Mouse (Mus musculus): ENCODE data around the gene Cd59a. TPM values are rescaled to one million over a fixed set of nuclear protein-coding genes. Genes with fewer than 3 reads are reported as not detected.

Cd59a gene
- polyA plus RNA-seq, 2 experiments from 2014 or later = 0.20 TPM; not detected in 1

- ATAC-seq = no peak
Measured at GRCm38 (mm10) chr2:104144004-104144403, 48.4 kb downstream of the Cd59a start.

GRCm38 (mm10) chr2:104145983-104146382, 50.4 kb downstream of the Cd59a start:
- ATAC-seq = peak; percentile 46

DNA sequence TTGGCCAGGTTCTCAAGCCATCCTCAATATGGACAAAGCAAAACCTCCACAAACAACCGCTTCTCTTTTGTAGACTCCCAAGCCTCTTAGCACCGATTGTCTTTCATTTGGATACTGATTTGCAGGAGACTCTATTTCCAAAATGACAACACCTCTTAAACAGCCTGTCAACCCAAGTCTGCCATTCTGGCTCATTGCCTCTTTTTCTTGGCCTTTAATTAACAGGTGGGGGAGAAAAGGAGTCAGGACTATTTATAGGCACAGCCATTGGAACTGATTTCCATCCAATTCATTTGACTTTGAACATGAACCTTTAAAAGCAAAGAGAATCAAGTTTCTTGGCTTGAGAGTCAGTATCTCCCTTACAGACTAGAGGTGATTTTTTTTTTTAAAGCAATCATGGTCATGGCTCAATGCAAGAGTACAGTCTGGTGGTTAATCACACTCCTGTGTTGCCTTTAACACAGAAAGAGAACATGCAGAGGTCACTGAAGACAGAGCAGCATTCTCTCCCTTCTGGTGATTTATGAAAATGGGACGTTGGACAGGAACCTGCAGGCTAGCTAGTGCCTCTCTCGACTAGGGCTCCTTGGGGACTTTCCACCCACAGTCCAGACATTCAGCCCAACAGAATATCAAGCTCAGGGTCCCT, 52.4 kb downstream of the Cd59a start:
- ATAC-seq = no peak

GRCm38 (mm10) chr2:104150608-104151397, 55.2 kb downstream of the Cd59a start:
- no peak for ATAC-seq

DNA sequence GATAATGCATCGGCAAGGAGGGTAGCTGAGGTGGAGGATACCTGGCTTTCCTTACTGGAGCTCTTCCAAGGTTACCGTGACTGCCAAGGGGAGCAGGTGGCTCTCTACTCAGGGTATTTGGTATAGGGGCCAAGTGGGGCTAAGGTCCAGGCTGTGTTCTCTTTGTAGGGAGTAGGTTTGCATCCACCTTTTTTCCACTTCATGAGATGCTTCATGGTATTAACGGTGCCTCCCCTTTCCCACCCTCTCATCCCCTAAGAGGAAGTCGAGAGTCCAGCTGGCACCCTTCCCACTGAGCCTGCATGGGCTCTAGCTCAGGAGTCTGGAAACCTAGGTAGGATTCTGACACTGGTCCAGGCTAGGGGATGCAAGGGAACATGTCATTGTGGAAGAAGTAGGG, 57.7 kb downstream of the Cd59a start:
- ATAC-seq = no peak

- ATAC-seq = no peak
Measured at GRCm38 (mm10) chr2:104153876-104154275, 58.3 kb downstream of the Cd59a start.

DNA sequence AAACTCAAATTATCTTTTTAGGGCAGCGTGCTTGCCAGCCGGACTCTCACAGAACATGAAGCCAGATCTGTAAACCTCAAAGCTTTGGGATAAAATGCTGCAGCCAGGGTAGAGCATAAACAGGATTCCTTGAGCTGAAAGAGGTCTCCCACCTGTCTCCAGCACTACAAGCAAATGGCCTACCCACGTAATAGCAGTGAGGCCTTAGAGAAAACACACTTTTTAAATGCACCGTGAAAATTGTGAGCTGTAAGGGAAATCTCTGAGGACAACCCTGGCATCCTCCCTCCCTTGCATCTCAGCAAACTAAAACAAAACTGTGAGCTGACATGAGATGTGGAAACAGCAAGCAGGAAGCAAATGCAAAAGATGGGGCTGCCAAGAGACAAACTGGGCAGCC, 62.2 kb downstream of the Cd59a start:
- ATAC-seq = no peak

- ATAC-seq = no peak
Measured at GRCm38 (mm10) chr2:104163418-104163817, 67.8 kb downstream of the Cd59a start.

- no peak for ATAC-seq
Measured at GRCm38 (mm10) chr2:104163978-104164487, 68.4 kb downstream of the Cd59a start.

Other genes starting within 250 kb of the Cd59a start
- 1 to 10 TPM in 1 of 2 experiments, under 1 TPM in 1; 0.21 to 1.6 TPM for gene Lmo2, start 137.8 kb upstream of the Cd59a start, polyA plus RNA-seq (2017; shearing (Covaris generic))
- 10 to 100 TPM; 44.4 to 46.3 TPM for gene Fbxo3, start 68.1 kb upstream of the Cd59a start, polyA plus RNA-seq (2017; shearing (Covaris generic))
- gene 4931422A03Rik, start 67.4 kb upstream of the Cd59a start, polyA plus RNA-seq (2017; shearing (Covaris generic)) = under 1 TPM in 1 of 2 experiments, not detected in 1; 0.59 TPM
- gene Gm10912, start 30.0 kb upstream of the Cd59a start, polyA plus RNA-seq (2017; shearing (Covaris generic)) = not detected
- gene Gm10799, start 27.3 kb upstream of the Cd59a start, polyA plus RNA-seq (2017; shearing (Covaris generic)) = not detected
- gene Cd59b, start 26.0 kb upstream of the Cd59a start, polyA plus RNA-seq (2017; shearing (Covaris generic)) = not detected
- not detected for gene A930018P22Rik, start 27.0 kb downstream of the Cd59a start, polyA plus RNA-seq (2017; shearing (Covaris generic))